Mouse (Mus musculus): ENCODE results near the gene Heatr3.
"Not testable (repeated sequence)": the region's sequence is repeated elsewhere in the genome, so short reads cannot be mapped to it uniquely, and the experiment has no call there.

Heatr3 gene

GRCm38 (mm10) chr8:88198551-88198944 lies 60.9 kb downstream of the Heatr3 start:
- no peak for DNase-seq

- peak; percentile 96 for DNase-seq
These were observed 61.4 kb downstream of the Heatr3 start, which contains the start of gene Tent4b for GRCm38 (mm10) chr8:88198945-88199571. TSS of gene Tent4b (plus strand) at chr8:88199213.

- peak; percentile 72 for DNase-seq
These were observed 62.3 kb downstream of the Heatr3 start for GRCm38 (mm10) chr8:88199700-88200601.

- peak; percentile 49 for DNase-seq
These were observed 63.3 kb downstream of the Heatr3 start for GRCm38 (mm10) chr8:88200724-88201495.

GRCm38 (mm10) chr8:88201641-88202040 lies 64.0 kb downstream of the Heatr3 start:
- DNase-seq: no peak

- DNase-seq: no peak
These were observed 68.4 kb downstream of the Heatr3 start for GRCm38 (mm10) chr8:88206016-88206415.

GRCm38 (mm10) chr8:88207121-88207821 lies 69.6 kb downstream of the Heatr3 start:
- no peak for DNase-seq

GRCm38 (mm10) chr8:88209930-88210827 lies 72.5 kb downstream of the Heatr3 start:
- DNase-seq: not testable (repeated sequence)

- no peak for DNase-seq
These were observed 83.7 kb downstream of the Heatr3 start for GRCm38 (mm10) chr8:88221353-88221752.

Data from cerebellum, adult 9-11 months (tissue).